Mouse (Mus musculus) central nervous system, embryonic 14 days (tissue): ENCODE data around the gene Opalin. TPM values are rescaled to one million over a fixed set of nuclear protein-coding genes. Genes with fewer than 3 reads are reported as not detected.

ENCODE experiments used
- polyA plus RNA-seq: library from polyadenylated mRNA; depleted of rRNA; stranded (reverse); fragments of >200 nt; gene quantifications from 2 replicates; pipeline ENCODE4 v1.2.3, GENCODE M21; 2012; rRNA removed

Opalin gene
- polyA plus RNA-seq: 0.03 and 0.05 TPM in 2 replicates

GRCm38 (mm10) chr19:41076906-41077305 lies at the start of gene Opalin:
TSS of gene Opalin (minus strand) at chr19:41077113.

DNA sequence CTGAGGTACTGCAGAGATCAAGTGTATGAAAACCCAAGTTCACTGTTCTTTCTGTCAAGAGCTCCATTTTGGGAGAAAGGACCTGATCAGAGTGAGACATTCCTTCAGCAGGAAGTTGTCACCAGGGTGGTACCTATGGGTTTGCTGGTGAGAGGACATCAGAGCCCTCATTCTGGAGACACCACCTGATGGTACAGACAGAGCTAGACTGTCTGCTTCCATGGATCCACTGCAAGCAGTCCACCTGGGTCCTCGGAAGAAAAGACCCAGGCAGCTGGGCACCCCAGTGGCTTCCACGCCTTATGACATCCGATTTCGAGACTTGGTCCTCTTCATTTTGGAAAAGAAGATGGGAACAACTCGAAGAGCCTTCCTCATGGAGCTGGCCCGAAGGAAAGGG lies 47.7 kb downstream of the Opalin start, which contains the start of gene Dntt:
Dntt (plus strand) TSS at position 57 of the 400 bp plus-strand sequence.

Other genes starting within 250 kb of the Opalin start
- gene Ccnj, start 245.8 kb downstream of the Opalin start, polyA plus RNA-seq: 19.5 and 23.9 TPM in 2 replicates
- gene Zfp518a, start 182.4 kb downstream of the Opalin start, polyA plus RNA-seq: 6.3 and 6.7 TPM in 2 replicates
- gene Blnk, start 82.6 kb downstream of the Opalin start, polyA plus RNA-seq: 0.31 and 0.43 TPM in 2 replicates
- 0.02 TPM in 1 of 2 replicates, not detected in the other for gene Dntt, start 47.8 kb downstream of the Opalin start, polyA plus RNA-seq
- 1.5 and 1.7 TPM in 2 replicates for gene Tll2, start 129.7 kb upstream of the Opalin start, polyA plus RNA-seq
- 93.2 and 95.0 TPM in 2 replicates for gene Tm9sf3, start 186.9 kb upstream of the Opalin start, polyA plus RNA-seq